Mouse (Mus musculus) left cerebral cortex, postnatal 4 days (tissue): Measurements from ENCODE around the gene Dcp1b. TPM values are rescaled to one million over a fixed set of nuclear protein-coding genes. Genes with fewer than 3 reads are reported as not detected.
A peak's percentile ranks its signal among the peaks of the same experiment; 100 is the strongest.

ENCODE experiments used
- DNase-seq: peaks from one replicate; pipeline ENCODE4 v3.0.0-alpha.2; 2022
- intact Hi-C: fragments of 180-260 bp; cut with DNase I; formaldehyde crosslinking; loops from one replicate; pipeline ENCODE4 v1.15.1; 2025
- total RNA-seq, 2 experiments: library from RNA; stranded (reverse); gene quantifications; 2 replicates each; pipeline ENCODE4 v1.2.3; 2021

Dcp1b gene
- 10 to 100 TPM; 21.1 to 21.3 TPM for total RNA-seq

DNA sequence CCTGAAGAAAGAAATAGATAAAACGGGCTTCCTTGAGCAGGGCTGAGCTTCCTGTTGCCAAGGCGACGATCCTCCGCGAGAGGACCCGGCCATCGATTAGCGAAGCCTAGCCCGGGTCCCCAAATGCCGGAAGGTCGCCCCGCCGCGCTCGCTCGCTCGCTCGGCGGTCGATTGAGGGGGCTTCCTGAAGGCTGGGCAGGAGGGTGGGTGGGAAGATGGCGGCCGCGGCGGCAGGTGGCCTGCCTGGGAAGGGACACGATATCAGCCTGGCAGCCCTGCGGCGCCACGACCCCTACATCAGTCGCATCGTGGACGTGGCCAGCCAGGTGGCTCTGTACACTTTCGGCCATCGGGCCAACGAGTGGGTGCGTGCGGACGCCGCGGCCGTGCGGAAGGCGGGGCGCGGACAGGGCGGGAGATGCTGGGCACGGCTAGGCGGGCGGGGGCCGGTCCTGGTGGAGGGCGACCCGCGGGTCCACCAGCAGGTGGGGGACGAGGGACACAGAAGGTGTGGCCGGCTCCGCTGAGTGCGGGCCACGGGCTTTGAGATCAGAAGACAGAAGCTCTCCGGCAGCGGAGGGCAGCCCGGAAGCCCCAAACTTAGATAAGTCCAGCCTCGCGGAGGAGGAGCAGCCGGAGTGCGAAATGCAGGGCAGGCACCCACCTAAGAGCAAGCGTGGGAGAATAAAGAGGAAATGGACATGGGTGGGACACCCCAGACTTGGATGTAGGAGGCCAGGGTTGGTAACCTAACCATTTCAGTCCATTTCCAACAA is at the start of gene Dcp1b:
Gene Dcp1b (plus strand): TSS at position 176 of the 776 bp plus-strand sequence.
- peak; percentile 94 for DNase-seq
- intact Hi-C loops: no loop called here

DNA sequence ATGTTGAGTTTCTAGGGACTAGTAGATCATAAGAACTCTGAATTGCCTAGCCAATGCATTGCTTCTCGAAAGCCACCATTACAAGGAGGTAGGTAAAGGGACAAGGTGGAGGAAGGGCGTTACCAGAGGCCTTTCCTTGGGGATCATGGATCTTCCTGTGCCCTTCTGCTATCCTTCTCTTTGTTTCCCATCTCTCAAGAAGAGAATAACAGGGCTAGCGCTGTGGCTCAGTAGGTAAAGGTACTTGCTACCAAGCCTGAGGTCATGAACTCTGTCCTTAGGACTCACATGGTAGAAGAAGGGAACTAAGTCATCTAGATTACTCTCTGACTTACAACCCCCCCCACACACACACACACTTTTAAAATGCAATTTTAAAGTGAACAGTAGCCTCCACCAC is 48.1 kb upstream of the Dcp1b start:
- no peak for DNase-seq
- intact Hi-C loops: no loop called here

DNA sequence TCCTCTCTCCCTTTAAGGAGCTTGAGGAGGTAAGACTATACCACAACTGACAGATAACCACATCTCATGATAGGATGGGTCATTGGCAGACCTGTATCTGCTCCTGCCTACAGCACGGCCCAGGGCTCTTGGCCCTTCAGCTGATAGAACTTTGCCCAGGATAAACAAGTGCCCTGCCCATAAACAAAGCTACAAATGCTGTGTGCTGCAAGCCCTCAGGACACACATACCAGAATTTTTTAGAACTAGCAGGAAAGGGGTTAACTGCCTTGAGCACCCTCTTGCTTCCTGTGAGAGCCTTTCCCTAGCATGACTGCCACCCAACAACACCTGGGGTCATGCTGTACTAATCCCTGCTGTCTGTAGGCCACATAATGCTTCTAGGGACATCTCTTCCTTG is 47.0 kb upstream of the Dcp1b start:
- DNase-seq: no peak
- intact Hi-C loops: no loop called here

DNA sequence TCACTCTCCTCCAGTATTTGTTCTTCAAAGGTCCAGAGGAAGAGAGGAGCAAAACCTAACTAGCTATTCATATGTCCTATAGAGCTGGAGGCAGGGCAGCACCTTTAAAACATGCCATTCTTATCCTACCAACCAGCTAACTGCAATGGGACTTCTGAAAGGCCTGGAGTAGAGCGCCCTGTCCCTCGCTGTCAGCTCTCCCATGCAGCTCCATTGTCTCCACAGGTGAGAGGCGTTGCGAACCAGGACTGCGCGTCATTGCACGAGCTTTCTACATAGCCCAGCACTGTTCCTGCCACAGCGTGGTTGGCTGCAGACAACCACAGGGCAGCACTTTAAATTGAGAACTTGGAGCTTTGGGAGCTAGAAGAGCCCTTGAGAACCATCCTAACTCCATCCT is 46.5 kb upstream of the Dcp1b start:
- intact Hi-C loops: no loop called here

DNA sequence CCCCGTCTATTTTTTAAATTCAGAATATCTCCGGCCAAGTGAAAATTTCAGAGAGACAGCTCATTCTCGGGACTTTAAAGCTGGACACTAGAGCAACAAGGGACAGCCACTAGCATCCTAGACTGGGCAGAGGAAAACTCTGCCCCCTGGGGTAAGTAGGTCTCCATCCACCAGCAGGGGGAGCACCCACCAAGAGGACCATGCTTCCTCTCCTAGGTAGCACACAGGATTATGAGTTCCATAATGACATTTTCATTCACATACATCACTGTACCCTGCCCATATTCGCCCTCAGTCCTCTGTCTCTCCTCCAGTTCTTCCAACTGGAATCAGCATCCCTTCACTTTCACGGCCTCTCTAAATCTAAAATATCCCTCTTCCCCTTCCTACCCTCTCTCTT is 45.4 kb upstream of the Dcp1b start:
- peak; percentile 70 for DNase-seq

More for the DNA sequence above, 46.5 kb upstream of the Dcp1b start:
- no peak for DNase-seq

DNA sequence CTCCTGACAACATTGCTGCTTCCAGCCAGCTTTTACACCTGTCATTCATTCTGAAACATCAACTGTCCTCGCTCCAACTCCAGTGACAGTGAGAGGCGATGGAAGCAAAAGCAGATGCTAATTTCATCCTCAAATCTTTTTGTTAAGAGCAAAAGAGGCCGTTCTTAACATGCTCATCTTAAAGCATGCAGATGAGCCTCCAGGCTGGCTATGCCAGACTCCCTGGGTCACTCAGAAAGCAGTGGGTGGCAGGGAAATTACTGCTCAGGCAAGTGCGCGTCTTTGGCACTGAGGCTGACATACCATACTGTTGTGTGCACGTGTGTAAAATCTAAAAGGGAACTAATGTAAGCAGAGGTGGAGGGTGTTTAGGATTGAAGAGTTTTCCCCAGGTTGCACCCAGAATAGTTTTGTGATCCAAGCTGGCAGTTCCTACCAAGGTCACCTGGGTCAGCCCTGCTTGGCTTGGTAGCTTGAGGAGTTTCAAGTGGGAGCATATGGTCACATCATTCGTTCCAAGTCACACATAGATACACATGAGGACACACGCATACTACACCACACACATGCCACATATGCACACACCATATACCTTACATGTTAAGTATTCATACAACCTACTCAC is 42.8 kb upstream of the Dcp1b start:
- intact Hi-C loops: no loop called here
- no peak for DNase-seq

More for the DNA sequence above, 45.4 kb upstream of the Dcp1b start:
- intact Hi-C loops: no loop called here

DNA sequence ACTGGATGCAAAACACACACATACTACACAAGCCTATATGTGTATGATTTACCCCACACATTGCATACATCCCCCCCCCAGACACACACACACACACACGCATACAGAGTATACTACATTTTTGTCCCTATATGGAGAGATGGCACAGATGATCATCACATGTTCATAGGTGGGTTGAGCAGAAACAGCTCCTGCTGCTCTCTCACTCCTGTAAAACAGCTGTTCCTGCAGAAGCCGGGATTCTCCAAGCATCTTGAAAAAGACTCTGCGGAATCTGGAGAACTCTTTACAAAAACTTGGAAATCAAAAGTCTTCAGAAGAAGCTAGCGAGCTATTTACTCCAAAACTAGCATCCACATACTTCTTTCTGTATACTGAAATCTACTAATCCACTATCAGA is 42.2 kb upstream of the Dcp1b start:
- no peak for DNase-seq
- intact Hi-C loops: no loop called here

DNA sequence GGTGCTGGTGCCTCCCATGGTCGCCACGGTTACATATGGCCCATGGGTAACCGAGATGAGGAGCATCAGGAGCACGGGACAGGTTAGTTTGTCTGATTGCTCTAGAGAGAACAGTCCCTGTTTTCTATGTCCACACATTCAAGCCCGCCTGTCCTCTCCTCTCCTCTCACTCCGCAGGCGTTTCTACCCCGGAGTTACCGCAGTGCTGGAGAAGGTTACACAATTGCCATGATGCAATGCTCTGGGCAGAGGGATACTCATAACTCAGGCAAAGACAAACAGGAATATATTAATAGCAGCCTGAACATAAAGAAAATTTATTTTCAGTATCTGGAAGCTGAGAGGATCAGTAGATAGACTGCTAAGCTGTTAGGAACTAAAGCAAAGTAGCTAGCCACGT is 37.3 kb upstream of the Dcp1b start:
- DNase-seq: no peak
- intact Hi-C loops: no loop called here

DNA sequence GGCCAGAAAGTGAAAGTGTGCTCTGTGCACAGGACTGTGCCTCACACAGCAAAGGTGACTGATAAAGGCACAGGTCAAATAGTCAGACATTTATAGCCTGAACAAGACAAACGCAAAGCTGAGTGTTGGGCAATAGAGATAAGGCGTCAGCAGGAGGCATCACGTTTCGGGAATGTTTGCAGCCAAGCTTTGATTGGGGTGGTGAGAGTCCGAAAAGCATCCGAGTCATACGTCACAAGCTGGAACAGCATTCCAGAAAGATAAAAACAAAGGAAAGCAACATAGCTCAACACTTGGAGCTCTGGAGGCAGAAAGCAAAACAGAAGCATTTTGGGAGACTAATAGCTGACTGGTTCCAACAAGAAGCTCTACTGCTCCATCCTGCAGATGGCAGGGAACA is 35.5 kb upstream of the Dcp1b start:
- DNase-seq: no peak
- intact Hi-C loops: no loop called here

DNA sequence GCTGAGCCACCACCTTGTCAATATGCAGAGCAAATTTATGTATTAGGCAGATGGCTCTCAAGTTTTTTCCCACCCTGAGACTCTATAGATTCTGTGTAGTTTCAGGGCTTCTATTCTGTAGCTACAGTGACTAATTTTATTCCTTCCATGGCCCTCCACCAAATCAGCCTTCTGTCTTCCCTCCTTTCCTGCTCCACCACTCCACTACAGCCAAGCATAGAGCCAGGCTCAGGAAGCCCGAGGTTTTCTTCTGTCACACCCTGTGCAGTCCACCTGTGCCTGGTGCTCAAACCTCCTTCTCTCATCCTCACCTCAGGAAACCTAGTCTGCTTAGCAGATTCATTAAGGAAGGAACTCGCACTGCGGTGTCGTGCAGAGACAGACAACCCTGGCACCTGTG is 29.9 kb upstream of the Dcp1b start:
- intact Hi-C loops: no loop called here
- no peak for DNase-seq

DNA sequence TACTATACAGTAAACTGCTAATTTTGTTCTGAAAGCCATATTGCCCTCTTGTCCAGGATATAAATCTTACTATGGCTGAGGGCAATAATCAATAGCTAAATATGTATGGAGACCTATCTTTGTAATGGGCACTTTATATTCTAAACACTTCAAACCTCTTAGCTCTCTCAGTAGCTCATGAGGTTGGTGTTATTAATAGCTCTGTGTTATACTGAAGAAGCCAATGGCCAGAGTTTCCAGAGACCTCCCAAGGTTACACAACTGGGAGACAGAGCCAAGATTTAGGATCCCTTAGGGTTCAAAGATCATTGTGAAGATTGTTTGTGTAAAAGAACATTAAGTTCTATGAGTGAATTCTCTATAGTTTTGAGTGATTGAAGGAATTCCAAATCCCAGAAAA is 9.4 kb upstream of the Dcp1b start:
- no peak for DNase-seq
- intact Hi-C loops: no loop called here

DNA sequence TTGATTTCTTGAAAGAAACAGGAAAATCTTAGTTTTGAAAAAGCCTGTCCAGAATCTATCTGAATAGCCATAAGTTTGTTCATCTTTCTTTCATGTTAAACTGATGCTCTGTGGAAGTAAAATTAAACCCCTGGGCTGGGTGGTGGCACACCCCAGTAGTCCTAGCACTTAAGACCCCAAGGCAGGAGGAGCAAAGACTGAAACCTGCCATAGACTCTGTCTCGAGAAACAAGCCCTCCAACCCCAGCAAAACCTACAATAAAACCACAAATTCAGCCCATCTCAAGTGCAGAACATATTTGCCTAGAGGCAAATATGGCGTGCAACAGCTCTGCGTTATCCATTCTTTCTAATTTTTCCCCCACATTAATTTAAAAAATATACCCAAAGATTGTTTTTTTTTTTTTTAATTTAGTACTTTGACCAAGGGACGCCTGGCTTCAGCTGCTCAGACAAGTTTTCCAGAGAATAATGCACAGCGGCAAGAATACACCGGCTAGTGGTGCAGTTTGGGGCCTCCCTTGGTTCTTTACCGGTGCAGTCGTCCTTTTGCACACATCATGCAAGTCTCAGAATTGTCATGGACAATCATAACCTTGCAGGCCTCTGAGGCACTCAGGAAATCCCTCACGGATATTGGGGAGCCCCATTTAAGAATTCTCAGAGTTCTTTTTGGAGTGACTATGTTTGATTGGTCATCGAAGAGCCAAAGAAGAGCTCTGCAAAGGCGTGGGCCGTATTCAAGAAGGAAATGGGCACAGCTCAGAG is 562 bp upstream of the Dcp1b start:
- intact Hi-C loops: no loop called here
- no peak for DNase-seq

DNA sequence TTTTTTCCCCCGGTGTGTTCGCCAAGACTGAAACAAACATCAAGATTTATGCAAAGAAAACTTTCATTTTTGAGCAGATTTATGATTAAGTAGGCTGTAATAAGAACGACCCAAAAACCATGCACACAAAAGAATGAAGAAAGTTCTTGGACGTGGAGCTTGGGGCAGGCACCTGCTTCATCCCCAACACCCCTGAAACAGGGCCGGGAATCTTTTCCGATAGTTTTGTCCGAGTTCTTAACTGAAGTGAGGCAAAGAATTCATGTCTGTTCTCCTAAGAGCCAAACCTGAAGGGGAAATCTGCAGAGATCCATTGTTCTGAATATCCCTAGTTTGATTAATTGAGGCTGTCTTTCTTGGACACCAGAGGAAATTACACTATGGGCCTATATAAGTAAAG is 1.1 kb downstream of the Dcp1b start:
- intact Hi-C loops: no loop called here

DNA sequence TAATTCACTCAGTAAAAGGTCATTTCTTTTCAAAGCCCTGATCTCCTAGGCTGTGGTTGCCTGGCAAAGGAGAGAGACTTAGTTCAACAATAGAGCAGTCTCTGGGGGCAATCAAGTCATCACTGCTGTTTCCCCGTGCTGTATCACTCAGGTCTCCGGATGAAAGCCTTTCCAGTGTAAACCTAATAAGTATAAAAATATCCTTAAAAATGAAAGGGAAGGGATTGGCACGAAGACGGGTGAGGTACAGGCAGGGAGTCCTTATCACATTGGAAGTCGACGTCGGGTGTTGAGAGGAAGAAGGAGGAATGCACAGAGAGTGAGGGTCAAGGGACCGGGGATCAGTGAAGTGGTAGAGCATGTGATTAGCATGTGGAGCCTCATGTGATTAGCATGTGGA is 2.0 kb downstream of the Dcp1b start:
- intact Hi-C loops: no loop called here
- DNase-seq: no peak

More for the DNA sequence above, 1.1 kb downstream of the Dcp1b start:
- no peak for DNase-seq

DNA sequence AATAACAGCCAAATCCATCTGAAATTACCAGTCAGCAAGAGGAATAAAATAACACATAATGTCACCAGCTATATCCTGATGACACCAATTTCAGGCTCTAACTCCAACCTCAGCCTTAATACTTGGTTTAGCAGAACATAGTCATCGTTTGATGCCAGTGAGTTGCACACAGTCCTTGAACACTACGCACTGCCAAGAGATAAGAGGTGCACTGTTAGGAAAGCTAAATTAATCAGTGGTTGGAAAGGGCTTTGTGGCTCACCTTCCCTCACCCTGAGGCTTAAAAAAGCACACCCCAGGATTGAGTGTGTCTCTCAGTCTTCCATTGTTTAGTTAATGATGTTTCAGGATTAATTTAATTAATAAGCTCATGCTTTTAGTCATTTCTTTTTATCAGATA is 5.1 kb downstream of the Dcp1b start:
- no peak for DNase-seq
- intact Hi-C loops: no loop called here

DNA sequence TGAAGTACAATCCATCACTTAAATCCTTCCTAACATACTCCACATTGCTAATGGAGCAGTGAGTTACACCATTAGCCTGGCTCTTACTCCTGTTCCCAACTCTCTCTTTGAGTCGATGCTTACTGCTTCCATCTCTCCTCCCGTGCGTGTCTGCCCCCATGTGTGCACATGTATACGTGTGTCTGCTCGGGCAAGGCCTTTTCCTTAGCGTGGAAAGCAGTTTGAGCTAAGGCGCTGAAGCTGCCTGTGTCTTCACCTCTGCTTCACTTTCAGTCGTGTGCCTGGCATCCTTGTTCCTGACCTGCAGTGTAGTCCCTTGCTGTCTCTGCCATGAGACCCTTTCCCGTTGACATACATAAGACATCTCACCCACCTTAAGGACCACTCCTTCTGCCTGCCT is 7.2 kb downstream of the Dcp1b start:
- intact Hi-C loops: no loop called here
- DNase-seq: no peak

DNA sequence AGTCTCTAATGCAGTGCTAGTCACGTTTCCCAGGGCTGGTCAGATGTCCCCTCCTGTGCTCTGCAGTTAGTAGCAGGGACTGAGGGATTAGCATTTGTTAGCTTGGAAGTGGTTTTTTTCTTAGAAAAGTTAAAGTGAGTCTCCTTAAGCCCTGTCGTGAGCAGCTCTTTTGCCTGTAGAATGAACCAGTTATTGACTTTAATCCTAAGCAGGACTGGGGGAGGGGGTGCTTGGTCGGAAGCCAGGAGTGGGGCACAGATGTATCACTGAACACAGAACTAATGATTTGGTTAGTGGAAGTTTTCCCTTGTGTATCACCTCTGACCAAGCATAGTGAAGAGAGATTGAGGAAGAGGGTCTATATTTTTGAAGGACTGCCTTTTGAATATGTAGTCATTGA is 8.7 kb downstream of the Dcp1b start:
- DNase-seq: no peak
- intact Hi-C loops: no loop called here

DNA sequence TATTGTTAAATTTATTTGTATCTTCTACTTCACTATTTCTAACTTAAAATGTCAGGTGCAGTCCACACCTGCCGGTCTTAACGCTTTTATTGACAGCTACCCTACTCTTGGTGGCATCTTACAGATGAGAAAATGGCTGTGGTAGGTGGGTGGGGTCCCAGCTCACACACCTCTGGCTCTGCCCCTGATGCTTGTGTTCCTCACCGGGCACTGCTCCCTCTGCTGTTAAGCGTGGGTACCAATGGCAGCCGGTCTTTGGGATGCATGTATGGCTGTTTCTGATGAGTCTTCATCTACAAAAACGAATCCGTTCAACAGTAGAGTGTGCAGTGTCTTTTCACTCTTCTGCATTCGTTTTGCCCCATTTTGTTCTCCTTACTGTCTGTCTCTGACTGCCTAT is 11.6 kb downstream of the Dcp1b start:
- intact Hi-C loops: no loop called here
- peak; percentile 39 for DNase-seq

DNA sequence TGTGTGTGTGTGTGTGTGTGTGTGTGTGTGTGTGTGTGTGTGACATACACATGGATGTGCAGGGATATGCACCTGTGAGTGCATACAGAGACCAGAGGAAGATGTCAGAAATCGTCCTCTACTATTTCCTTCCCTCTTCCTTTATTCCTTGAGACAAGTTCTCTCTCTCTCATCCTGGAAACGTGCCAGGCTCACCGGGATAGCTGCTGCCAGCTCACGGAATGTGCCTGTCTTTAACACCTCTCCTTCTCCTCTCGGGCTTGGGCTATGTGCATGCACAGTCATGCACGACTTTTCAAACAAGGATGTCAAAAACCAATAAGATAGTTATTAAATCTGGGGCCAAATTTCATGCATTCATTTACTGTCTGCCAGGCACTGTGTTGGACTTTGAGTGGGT is 12.6 kb downstream of the Dcp1b start:
- intact Hi-C loops: no loop called here
- peak; percentile 10 for DNase-seq

DNA sequence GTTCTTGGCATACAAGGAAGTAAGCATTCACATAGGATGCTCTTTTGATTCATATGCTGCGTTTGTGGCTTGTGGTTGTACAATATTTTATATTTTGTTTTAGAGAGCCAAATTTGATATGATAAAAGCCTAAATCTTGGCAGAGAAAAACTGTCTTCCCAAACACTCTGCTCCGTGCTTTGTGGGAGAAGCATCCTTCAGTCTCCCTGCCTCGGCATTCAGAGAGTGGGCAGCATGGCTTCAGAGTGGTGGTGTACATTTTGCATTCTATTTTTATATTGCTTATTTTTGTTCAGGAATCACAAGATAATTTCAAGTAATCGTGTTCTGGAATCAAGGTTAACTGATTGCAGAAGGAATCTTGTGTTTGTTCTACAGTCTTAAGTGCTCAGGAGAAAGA is 16.4 kb downstream of the Dcp1b start:
- intact Hi-C loops: loop anchor here (10.0 kb wide), 1 partner anchor 547 kb away; no protein-coding TSS in a partner anchor
- no peak for DNase-seq

DNA sequence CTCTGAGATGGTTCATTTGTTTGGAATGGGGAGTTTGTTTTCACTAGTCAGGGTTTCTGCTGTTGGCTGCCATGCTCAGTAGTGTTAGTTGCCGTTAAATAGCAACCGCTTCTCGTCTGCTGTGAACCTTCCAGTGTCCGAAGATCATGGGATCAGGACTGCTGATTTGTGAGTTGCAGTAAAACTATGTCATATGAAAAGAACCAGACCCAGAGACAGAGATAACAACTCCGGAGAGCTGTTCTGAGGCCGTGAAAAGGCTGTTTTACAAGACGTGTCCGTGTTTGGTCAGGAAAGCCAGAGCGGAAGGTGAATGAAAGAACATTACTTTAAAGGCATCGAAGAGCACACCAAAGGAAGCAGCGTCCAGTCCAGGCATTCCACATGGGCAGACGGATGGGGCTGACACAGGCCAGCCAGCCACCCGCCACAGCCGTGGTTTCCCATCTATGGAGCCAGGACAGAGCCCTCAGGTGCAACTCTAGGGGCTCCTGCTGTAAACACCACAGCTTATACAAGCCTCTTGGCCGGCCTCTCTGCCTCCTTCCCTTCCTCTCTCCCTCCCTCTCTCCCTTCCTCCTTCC is 18.6 kb downstream of the Dcp1b start:
- intact Hi-C loops: loop anchor here (10.0 kb wide), 1 partner anchor 549 kb away; no protein-coding TSS in a partner anchor
- DNase-seq: no peak
